Mouse (Mus musculus) testis, adult 2 months (tissue): ENCODE results near the gene Unk.

Source experiments
- CTCF ChIP-seq: fragments of 200-500 bp; IDR thresholded peaks from 2 replicates; pipeline ENCODE4 v1.5.1; 2012; ENCODE audit warnings: low read depth, mild to moderate bottlenecking, inconsistent platforms, low read length, moderate library complexity; ENCODE audit not compliant: control insufficient read depth, insufficient read depth, insufficient replicate concordance
- POLR2A ChIP-seq: fragments of 200-500 bp; IDR thresholded peaks from 2 replicates; pipeline ENCODE4 v1.6.1; 2012; ENCODE audit warnings: low read depth, mild to moderate bottlenecking, inconsistent platforms, low read length, moderate library complexity; ENCODE audit not compliant: control insufficient read depth

- TF ChIP-seq CTCF (no peak), POLR2A (no peak; the same call in 1 of the 2 replicates)
Observed at GRCm38 (mm10) chr11:116100385-116100784, 70.3 kb downstream of the Unk start.
